Mouse (Mus musculus) thymus, postnatal 10 days (tissue): Measurements from ENCODE around the gene Dph7.

Experiments used
- DNase-seq, 2 experiments: peaks; one replicate each; pipeline ENCODE4 v3.0.0; 2021; ENCODE audit warnings: low spot score in 2 of 2

The Dph7 gene

GRCm38 (mm10) chr2:24970386-24970785 lies 8.2 kb downstream of the Dph7 start:
- no peak for DNase-seq

GRCm38 (mm10) chr2:24974452-24974851 lies 12.3 kb downstream of the Dph7 start:
- DNase-seq = peak in 1 of 2 experiments; percentile 15

DNA sequence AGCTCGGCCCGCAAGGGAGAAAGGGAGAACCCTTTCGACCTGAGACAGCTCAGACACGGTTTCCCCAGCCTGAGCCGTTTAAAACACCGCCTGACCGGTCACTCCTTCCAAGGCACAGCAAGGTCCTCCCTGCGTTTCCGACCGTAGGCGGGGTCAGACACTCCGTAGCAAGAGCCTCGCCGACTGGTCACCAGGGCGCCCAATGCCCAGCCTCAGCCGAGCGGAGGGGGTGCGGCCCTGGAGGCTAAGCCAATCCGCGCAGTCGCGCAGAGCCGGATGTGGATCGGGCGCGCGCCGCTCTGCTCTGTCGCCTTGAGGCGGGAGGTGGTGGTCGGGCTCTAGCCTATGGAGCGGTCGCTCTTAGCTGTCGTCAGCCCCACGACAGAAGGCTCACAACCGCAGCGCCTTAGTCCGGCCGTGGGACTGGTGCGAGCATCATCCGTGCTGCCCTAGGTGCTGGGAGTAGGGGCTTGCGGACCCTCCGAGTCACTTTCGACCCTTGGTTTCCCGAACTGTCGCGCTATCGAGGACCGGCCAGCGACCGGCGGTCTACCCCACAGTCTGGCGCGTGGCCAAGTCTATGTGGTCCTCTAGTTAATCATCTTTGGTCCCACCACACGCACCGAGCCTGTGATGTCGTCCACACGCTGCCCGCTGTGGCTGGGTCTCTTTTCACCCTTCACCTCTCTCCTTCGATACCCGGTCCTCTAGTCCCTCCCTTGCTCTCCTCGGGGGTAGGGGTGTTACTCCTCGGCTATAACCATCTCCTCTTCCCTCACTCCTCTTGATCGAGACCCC lies 12.9 kb downstream of the Dph7 start, which contains the start of gene Mrpl41:
TSS of gene Mrpl41 (minus strand) at position 193 of the 798 bp plus-strand sequence.
- peak; percentile 93 for DNase-seq

GRCm38 (mm10) chr2:24975704-24976297 lies 13.6 kb downstream of the Dph7 start, which contains the start of gene Pnpla7:
Gene Pnpla7, plus strand, starts transcription at chr2:24976033.
- DNase-seq = peak; percentile 70 to 79

GRCm38 (mm10) chr2:24976960-24977359 lies 14.8 kb downstream of the Dph7 start:
- DNase-seq = no peak

- DNase-seq = no peak
These were observed 25.6 kb downstream of the Dph7 start for GRCm38 (mm10) chr2:24987762-24988161.

GRCm38 (mm10) chr2:24995332-24995731 lies 33.1 kb downstream of the Dph7 start:
- no peak for DNase-seq

- no peak for DNase-seq
These were observed 34.3 kb downstream of the Dph7 start for GRCm38 (mm10) chr2:24996471-24996870.

GRCm38 (mm10) chr2:25000544-25001235 lies 38.5 kb downstream of the Dph7 start:
- DNase-seq = peak; percentile 12 to 41

DNA sequence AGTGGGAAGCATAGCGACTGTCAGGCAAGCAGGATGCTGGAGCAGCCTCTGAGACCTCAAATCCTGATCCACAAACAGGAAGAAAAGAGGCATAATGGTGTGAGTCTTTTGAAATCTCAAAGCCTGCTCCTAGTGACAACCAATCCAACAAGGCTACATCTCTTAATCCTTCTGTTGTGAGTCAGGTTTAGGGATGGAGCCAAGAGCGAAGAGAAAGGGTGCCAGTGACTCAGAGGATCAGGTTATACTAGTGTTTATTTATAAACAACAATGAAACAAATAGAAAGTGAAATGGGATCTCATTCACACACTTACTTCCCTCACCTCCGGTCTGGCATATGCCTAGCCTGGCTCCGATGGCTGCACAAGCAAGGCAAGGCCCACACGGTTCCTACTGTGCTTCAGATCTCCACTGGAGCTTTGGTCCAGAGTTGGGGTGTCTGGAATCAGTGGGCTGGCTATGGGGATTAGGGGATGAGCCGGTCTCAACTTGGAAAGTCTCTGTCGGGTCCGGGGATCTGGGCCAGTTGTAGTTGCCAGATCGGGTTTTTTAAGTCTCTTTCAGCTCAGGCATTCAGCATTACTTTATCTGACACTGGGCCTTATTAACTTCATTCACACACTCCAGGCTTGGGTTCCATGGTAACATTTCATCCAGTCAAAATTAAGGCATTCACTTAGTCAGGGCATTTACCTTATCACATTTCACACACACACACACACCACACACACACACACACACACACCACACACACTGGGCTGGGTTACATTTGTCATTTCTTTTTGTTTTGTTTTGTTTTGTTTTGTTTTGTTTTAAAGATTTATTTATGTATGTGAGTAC lies 42.0 kb downstream of the Dph7 start:
- DNase-seq = no peak

DNA sequence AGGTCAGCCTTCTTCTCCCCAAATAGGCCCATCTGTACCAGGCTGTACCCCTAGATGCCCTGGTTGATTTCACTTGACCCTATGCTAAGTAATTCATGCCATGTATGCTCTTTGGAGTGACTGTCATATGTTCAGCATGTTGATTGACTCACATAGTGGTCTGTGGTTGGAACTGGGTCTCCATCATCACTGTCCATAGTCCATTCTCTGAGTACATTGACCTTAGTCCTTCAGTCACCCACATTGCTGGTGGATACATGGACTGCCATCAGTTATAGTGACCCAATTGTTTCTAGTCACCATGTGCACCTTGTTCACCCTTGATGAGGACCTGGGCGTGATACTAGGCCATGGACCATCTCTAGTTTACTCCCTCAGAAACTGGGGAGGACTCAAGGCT lies 44.6 kb downstream of the Dph7 start:
- DNase-seq = no peak

GRCm38 (mm10) chr2:25008250-25008649 lies 46.0 kb downstream of the Dph7 start:
- DNase-seq = peak in 1 of 2 experiments; percentile 16
